Mouse (Mus musculus) frontal cortex, postnatal 10 days (tissue): ENCODE data around the gene Eif2b3.

Source experiments
- DNase-seq, 2 experiments: peaks; one replicate each; pipeline ENCODE4 v3.0.0; 2022; ENCODE audit warnings: low spot score in 2 of 2, mixed read lengths in 1 of 2

Eif2b3 gene

DNA sequence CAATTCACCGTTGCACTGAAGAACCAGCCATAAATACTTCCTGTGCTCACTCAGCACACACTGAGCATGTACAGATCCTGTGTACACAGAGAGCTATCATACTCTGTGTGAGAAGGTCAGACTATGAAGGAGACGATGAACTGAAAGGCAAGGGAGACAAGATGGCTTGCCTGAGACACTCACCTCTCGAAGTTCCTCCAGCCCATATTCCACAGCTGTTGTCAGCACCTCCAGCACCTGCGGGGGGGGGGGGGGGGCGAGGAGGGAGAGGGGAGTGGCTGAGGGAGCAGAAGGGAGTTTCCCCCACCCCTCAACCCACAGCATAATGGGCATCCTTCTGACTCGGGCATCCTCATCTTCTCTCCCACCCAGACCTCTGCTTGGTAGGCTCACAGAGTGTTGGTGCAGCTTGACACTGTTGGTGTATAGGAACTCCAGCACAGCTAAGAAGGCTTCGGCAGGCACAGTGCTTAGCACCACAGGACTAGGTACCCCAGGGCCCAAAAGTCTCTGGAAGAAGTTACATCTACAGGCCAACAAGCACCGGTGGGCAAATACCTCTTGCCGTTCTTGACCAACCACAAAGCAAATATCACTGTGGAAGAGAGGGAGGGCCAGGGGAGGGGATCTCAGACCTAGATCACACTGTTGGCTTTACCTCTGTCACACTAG lies 104.5 kb downstream of the Eif2b3 start:
- DNase-seq: no peak

DNA sequence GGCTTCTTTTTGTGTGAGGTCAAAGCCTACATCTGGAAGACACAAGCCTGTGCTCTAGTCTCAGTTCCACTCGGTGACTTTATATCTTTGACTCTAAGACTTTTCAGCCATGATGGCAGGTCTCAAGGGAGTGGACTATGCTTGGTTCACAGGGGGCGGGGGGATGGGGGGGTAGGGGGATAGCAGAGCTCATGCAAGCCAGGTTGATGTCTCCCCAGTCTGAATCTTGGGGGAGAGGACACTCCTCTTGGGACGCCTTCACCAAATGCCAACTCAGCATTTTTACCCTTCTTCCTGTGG lies 105.0 kb downstream of the Eif2b3 start:
- DNase-seq: no peak

DNA sequence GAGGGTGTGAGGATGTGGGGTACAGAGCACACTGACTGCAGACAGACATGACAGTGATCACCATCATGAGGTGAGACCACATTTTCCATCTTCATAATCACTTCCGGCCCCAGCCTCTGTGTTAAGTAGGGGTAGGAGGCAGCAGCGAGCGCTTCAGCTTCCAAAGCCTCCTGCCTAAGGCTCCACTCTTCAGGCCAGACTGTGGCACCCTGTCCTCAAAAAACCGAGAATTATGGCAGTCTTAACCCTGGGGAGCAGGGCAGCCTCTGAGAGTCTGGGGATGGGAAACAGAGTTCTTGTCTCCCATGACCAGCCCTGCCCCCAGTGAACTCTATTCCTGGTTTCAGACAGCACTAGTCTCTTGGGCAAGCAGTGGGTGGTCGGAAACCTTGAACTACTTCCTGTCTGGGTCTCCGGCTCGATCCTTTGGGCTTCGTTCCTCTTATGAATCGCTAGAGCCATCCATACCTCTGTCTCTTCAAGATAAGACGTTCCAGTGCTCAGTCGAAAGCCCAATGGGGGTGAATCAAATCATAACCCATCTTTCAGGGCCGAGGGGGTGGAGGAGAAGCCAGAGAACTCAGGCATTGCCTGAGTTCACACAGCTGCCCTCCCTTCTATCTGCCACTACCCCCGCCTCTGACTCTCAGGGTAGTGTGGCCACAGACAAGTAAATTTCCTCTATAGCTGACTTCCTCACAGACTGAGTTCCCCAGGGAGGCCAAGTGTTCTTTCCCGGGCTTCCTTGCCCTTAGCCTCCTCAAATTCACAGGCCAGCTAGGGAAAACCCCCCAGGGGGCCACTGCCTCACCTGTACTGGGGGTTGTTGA lies 105.5 kb downstream of the Eif2b3 start:
- DNase-seq: no peak

DNA sequence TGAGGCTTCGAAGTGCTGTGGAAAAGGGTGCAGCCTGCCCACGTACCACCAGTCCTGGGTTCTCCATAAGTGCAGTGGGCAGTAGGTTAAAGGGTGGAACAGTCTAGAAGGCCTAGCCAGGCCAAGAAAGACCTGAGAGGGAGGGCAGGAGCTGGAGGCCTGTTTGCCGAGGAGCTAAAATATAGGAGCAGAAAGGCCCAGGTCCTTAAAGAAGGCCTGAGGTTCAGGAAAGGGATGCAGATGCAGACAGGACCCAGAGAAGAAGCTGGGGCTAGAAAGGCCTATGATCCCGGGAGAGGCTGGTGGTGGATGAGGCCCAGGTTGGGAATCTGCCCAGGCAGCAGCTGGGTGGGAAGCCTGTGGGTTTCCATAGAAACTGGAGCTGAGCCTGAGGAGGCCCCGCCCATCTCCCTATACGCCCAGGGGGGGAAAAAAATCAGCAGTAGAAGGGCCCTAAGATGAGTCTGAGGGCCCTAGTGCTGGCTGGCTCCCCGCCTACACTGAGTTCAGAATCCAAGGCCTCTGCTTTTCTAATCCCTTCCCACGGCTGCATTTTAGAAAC lies 106.2 kb downstream of the Eif2b3 start, which contains the start of gene Btbd19:
Gene Btbd19, minus strand, starts transcription at position 378 of the 562 bp plus-strand sequence.
- DNase-seq: peak; percentile 73 to 74

DNA sequence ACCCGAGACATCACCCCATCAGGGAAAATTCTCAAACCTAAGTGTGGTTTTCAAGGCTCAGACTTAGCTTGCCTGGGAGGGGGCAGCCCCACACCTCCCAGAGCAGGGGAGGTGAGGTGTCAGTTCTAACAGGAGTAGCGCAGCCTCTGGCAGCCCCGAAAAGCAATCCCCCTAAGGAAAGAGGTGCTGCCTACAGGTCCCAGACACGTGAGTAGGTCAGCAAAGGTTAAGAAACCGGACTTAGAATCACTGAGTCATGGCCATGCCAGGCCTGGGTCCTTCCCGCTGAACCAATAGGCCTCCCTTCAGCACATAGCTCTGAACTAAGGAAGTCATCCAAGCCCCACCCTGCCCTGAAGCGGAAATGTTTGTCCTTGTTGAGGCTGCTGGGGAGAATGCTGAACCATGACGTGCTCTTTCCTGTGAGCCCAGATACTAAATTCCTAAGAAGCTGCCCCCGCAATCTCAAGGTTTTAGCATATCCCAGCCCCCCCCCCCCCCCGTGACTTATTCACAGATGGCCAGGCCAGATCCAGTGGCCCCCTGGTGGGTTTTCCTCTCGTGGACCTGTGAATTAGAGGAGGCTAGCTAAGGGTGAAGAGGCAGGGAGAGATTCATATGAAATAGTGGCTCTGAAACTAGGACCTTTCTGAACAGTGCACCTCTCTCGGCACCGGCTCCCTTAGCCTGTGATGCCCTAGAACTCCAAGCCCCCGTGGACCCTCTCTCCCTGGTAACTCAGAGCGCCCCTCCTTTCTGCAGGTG lies 106.9 kb downstream of the Eif2b3 start:
- DNase-seq: peak; percentile 49 to 61

DNA sequence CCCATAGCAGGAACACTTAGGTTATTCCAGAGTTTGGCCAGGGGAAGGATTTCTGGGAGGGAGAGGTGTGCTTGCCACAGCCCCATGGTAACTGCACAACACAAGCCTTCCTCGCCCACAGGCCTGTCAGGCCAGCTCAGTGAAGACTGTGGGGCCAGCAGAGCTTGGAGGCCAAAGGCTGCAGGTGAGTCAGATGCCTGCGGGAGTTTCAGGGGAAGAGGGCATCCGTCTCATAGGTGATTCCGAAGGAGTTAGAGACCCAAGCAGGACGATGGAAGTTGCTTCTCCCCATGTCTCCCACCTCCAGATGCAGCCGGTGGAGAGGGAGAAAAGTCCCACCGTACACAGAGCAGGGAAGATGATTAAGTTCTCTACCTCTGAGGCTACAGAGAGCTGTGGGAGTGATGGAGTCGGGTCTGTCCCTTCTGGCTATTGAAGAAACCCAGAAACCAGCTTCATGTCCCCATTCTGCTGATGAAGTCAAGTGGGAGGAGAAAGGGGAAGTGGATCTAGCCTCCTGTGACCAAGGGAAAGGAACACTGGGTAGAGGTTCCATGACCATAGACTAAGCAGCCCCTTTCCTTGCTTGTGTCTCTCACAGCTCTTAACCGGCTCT lies 107.6 kb downstream of the Eif2b3 start, which contains the start of gene Tctex1d4:
Gene Tctex1d4, plus strand, starts transcription at position 120 of the 616 bp plus-strand sequence.
- no peak for DNase-seq

DNA sequence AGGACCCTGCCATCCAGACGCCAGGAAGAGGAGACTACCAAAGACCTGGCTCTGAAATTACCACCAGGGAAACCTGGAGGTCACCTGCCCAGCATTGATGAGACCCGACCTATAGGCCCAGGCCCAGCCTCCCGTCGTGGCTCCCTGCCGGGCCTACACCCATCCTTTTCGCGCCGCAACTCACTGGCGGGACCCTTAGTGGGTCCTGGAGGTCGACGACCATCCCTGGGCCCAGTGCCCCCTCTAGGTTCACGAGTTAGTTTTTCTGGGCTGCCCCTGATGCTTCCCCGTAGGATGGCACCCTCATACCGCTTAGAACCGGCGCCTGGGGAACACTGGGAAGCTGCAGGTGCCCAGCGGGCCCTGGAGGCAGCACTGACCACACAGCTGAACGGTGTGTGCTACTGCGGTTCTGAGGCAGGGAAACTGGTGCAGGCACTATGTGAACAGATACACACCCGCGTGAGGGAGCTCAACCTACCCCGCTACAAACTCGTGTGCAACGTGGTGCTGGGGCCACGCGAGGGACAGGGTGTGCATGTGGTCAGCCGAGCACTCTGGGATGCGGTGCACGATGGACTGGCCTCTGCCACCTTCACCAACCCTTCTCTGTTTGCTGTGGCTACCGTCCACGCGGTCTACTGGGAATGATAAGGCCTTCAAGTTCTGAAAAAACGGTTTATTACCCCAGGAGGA lies 108.9 kb downstream of the Eif2b3 start:
- DNase-seq: no peak

DNA sequence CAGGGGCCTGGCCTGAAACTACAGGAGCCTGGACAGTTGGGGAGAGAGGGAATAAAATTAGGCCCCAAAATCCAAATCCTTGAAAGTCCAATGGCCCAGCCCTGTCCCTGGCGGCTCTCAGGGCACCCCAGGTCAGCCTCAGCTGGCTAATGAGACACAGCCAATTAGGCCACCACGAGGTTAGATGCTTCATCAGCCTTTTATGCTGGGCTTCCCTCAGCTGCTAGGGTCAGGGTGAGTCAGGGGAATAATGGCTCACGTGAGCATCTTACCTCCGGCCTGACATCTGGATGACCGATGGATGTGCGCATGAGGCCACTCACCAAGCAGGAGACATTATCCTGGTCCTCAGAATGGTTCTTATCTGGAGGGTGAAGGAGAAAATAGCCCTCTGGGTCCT lies 111.6 kb downstream of the Eif2b3 start:
- DNase-seq: no peak

DNA sequence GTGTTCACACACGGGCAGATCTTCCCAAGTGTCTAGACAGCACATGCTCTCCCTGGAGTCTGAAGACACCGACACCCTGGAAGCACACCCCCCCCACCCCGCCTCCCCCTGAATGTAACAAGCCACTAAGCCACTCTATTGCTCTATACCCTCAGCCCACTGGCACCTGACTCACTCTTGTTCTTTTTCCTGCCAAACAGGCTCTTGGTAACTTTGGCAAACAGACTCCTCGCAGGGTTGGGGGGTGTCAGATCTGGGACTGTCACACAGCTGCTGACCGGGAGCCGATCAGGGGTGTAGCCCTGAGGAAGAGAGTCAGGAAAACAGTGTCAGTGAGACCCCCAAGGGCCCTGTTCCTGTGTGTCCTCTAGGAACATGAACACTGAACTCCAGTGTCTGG lies 112.0 kb downstream of the Eif2b3 start:
- DNase-seq: no peak

DNA sequence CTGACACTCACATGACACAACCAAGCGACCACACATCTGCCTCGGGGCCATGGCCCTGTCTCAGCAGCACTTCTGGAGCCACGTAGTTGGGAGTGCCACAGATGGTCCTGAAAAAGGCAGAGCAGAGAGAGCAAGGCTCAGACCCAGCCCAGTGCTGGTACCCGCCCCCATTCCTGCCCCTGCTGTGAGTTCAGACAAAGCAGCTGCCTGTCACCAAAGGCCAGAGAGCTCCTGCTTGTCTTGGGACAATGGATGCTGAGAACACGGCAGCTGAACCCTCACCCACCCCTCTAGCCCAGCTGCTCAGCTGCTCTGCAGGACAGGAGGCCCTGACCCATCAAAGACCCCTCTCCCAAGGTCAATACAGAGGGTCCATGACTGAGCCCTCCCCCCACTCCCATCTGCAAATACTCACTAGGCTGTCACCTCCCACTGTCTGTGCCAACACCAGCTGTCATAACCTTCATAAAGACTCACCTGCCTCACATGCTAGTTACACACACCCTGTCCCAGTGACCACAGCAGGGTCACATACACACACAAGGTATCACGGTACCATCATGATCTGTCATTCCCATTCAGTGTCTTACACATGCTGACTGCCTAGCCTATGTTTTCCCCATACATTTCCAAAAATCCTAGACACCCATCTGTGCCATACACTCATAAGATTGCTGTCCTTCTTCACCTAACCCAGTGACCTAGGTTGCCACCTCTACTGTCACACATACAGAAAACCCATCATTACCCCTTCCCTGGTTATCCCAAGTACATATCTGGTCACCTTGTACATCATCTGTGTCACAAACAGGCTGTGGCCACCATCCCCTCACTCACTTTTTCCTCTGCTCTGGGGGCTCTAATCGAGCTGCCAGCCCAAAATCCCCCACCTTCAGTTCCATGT lies 112.9 kb downstream of the Eif2b3 start:
- no peak for DNase-seq

DNA sequence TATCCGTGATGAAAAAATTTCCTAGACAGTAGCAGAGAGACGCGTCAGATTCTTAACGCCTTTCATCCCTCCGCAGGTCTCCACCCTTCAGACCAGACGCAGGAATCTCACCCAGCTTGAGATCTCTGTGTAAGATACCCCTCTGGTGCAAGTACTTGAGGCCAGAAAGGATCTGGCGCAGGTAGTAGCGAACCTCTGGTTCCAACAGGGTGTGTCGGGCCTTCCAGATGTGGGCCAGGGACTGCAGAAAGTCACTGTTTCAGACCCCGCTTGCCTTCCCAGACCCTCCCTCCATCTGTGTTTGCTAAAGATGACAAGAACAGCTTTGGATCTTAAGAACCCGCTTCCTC lies 113.6 kb downstream of the Eif2b3 start:
- DNase-seq: no peak

DNA sequence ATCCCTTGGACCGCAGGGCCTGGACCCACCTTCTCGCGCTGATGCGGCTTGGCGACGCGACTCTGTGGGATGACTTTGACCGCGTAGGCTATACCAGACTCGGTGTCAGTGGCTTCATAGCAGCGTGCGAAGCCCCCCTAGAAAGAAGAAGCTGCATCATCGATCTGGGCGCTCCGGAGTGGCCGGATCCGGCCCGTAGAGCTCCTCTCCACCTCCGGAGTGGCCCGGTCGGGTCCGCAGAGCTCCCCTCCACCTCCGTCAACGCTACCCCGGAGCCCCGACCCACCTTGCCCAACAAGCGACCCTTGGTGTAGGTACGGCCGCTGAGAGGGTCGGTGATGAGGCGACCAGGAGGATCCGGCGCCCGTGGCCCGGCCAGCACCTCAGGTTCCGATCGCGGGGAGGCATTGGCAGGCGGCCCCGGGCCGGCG lies 114.2 kb downstream of the Eif2b3 start:
- DNase-seq: no peak

DNA sequence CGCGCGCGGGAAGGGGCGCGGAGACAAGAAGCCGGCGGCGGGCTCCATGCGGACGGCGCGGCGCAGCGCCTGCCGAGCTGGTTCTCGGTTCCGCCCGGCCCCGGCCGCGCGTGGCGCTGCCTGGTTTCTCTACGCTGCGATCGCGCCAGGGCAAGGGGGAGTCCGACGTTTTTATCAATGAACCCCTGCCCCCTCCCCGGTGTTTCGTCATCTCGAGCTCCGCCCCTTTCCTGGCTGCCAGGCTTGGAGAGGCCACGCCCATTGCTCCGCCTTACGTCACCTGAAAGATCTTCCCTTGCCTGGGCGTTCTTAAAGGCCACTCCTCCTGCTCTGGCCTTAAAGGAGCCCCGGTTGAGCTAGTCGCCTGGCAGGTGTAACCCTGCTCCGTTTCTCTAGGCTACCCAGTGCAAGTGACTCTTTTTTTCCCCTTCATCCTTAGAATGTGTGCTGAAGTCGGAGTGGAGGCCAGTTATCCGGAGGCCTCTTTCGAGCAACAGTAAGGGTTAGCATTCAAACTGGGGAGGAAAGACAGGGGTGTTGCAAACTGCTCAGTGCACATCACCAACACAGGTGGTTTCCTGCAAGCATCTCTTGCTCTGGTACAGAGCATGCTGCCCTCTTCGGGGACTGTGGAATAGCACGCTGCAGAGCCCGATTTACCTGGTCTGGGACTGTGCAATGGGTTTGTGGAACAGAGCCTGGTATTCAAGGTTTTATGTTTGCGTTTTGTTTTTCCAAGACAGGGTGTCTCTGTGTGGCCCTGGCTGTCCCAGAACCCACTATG lies 114.8 kb downstream of the Eif2b3 start, which contains the start of gene Plk3:
Gene Plk3, minus strand, starts transcription at position 147 of the 784 bp plus-strand sequence.
- peak; percentile 93 to 97 for DNase-seq

DNA sequence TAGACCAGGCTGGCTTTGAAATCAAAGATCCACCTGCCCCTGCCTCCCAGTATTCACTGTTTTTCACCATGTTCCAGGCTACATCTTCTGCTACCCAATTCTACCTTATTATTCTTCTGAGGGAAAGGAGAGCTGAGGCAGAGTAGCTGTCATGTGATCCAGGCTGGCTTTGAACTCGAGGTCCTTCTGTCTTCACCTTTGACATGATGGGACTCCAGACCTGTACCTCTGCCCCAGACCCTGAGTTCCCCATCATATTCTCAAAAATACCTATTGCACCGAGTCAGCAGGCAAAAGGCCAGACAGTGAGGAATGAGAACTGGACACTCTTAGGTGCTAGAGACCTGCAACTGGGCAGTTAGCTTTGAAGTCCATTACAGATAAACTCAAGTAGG lies 115.4 kb downstream of the Eif2b3 start:
- DNase-seq: no peak

DNA sequence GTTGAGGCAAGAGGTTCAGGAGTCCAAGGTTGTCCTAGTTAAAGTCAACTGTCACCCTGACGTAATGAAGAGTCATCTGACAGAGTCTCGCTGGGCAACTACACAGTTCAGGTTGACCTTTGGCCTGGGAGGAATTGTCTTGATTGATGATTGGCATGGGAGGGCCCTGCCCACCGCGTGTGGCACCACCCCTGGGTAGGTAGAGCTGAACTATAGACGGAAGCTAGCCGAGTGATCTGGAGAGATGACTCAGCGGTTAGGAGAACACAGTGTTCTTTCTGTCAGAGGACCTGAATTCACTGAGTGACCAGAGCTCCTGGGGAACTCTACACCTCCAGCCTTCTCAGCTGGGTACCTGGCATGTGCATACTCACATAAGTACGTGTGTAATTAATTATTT lies 116.8 kb downstream of the Eif2b3 start:
- DNase-seq: no peak
